Mouse (Mus musculus) heart, postnatal 14 days (tissue): ENCODE data around the gene Kti12. TPM values are rescaled to one million over a fixed set of nuclear protein-coding genes. Genes with fewer than 3 reads are reported as not detected.
A peak's percentile ranks its signal among the peaks of the same experiment; 100 is the strongest.

Experiments
- DNase-seq, 2 experiments: peaks; one replicate each; pipeline ENCODE4 v3.0.0; 2021 to 2022
- intact Hi-C: fragments of 180-260 bp; cut with DNase I; formaldehyde crosslinking; loops from one replicate; pipeline ENCODE4 v1.15.1; 2025
- long read RNA-seq, 2 experiments: library from polyadenylated mRNA; stranded (forward); transcript quantifications; one replicate each; pipeline ENCODE4 v2.0.0; 2021
- total RNA-seq, 2 experiments: library from RNA; stranded (reverse); gene quantifications; 2 replicates each; pipeline ENCODE4 v1.2.3; 2021

The Kti12 gene
- total RNA-seq, result 10 to 100 TPM; 17.7 to 20.0 TPM
- long read RNA-seq, experiment 1, transcript Kti12-201 (1 exons, 1,629 nt), result major isoform, 57 of 57 reads
- long read RNA-seq, experiment 1, partial matches to known transcripts, result 0 of 57 reads
- long read RNA-seq, experiment 1, other reads (novel, unspliced or antisense), result 0 of 57 reads
- long read RNA-seq, experiment 2, transcript Kti12-201 (1 exons, 1,629 nt), result major isoform, 43 of 43 reads
- long read RNA-seq, experiment 2, partial matches to known transcripts, result 0 of 43 reads
- long read RNA-seq, experiment 2, other reads (novel, unspliced or antisense), result 0 of 43 reads

DNA sequence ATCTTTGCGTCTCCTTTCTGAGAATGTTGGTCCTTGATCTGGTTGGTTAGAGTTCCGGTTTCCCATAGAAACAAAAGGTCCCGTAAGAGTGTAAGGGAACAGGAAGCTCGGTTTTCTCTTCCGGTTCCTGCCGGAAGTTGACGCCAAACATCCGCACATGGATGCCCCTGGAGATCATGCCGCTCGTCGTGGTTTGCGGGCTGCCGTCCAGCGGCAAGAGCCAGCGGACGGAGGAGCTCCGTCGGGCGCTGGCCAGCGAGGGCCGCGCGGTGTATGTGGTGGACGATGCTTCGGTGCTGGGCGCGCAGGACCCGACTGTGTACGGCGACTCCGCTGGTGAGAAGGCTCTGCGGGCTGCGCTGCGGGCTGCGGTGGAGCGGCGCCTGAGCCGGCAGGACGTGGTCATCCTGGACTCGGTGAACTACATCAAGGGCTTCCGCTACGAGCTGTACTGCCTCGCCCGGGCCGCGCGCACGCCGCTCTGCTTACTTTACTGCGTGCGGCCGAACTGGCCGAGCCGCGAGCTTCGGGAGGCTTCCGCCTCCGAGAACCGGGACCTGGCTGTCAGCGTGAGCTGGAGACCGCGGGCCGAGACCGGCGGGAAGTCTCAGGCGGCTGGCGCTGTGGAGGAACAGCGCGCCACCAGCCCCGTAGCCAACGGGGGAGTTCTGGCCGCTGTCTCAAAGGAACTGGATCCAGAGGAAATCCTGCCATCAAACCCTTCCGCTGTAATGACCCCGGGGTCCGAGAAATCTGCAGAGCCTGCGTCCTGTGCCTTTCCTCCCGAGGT, at the start of gene Kti12:
TSS of gene Kti12 (plus strand) at position 71 of the 790 bp plus-strand sequence.
- intact Hi-C loops, result loop anchor here (1.0 kb wide), 1 partner anchor 13 kb away; no protein-coding TSS in a partner anchor
- peak; percentile 78 to 84 for DNase-seq

- intact Hi-C loops, result loop anchor here (5.0 kb wide), 1 partner anchor 179 kb away; no protein-coding TSS in a partner anchor
- DNase-seq, result peak; percentile 77 to 84
Observed at GRCm38 (mm10) chr4:108798083-108798830, 49.3 kb upstream of the Kti12 start.

DNA sequence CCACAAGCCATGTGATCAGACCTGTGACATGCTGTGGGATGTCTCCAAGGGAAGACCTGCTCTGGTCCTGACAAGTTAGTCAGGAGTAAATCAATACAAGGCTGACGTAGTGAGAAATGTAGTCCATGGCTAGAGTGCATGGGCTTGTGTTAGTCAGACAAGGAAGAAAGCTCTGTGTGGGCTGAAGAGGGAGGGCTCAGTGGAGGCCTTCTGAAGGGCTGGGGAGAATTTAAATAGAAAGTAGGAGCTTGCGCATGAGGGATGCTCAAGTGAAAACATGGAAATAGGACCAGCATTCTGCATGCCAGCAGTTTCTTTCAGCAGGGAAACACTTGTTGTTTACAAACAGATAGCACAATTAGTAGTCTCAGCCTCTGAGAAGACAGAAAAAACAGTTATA, 44.0 kb upstream of the Kti12 start:
- intact Hi-C loops, result no loop called here
- DNase-seq, result no peak

DNA sequence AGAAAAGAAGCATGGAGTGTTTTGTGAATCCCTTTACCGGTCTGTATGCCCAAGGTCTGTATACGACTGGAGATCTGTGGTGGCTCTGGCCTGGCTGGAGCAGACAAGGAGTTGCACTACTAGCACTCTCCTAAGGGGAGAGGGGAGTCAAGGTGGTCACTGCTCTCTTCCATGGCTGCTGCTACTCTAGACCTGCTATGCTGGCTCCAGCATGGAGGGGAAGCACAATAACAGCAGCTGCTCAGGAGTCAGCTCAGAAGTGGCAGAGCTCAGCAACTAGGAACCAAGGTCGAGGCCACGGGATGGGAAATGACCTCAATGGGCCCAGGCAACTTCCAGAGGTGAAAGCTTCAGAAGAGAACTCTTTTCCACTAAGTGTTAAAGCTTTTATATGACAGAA, 36.4 kb upstream of the Kti12 start:
- intact Hi-C loops, result no loop called here
- DNase-seq, result no peak

DNA sequence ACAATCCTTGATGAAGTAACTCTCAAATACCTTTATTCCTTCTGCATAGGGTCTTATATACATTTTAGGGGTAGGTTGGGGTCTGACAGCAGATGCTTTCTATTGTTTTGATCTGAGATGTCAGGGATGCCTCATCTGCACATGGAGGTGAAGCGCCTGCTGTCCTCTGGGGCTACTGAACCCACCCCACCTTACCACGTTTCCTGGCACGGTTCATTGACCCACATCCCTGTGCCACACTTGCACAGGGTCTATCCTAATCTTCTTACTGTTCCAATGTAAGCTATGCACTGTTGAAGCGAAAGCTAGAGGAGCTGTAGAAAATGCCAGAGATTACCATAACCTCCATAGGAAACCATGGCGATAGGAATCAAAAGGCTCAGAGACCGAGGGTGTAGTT, 36.0 kb upstream of the Kti12 start:
- no peak for DNase-seq
- intact Hi-C loops, result no loop called here

DNA sequence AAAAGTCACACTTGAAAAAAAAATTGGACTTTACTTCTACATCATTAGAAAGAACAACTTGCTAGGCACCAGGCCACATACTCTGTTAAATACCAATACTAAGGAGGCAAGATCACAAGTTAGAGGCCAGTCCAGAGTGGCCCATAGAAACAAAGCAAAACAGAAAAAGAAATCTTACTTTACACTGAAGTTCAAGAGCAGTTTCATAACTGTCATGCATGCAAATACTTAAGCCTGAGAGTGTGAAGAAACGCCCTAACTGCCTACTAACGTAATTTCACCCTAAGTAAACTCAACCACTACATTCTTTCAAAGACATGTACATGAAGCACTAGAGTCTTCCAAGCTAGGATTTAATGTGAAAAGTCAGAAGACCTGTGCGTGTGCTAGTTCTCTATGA, 21.9 kb upstream of the Kti12 start:
- no peak for DNase-seq
- intact Hi-C loops, result no loop called here

- DNase-seq, result no peak
- intact Hi-C loops, result no loop called here
Observed at GRCm38 (mm10) chr4:108826096-108826495, 21.5 kb upstream of the Kti12 start.

- intact Hi-C loops, result no loop called here
- DNase-seq, result no peak
Observed at GRCm38 (mm10) chr4:108826643-108827042, 20.9 kb upstream of the Kti12 start.

DNA sequence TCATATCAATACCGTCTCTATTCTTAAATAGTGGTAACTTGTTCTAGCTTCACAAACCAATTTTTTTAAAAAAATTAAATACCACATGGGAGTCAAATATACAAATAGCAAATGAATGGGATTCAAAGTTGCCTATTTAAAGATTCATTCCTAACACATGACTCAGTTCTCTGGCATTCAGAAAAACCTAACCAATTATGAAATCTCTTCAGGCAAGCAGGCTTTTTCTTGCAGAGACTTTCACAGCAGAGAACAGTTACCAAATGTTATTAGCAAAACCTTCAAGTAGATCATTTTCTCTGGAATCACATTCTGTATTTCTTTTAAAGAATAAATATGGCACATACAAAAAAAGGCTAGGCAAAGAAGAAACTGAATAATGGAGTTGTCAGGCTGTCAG, 16.9 kb upstream of the Kti12 start:
- intact Hi-C loops, result loop anchor here (5.0 kb wide), 1 partner anchor 48 kb away; the partner anchor contains the start of gene Zfyve9

GRCm38 (mm10) chr4:108832916-108833827, 14.4 kb upstream of the Kti12 start, which contains the start of gene Btf3l4:
Gene Btf3l4, minus strand, starts transcription at chr4:108833614.
- intact Hi-C loops, result loop anchor here (5.0 kb wide), 1 partner anchor 51 kb away; the partner anchor contains the start of gene Zfyve9
- peak; percentile 91 for DNase-seq

More for the DNA sequence above, 16.9 kb upstream of the Kti12 start:
- DNase-seq, result no peak

- intact Hi-C loops, result loop anchor here (5.0 kb wide), 1 partner anchor 51 kb away; the partner anchor contains the start of gene Zfyve9
Observed at GRCm38 (mm10) chr4:108833828-108834114, 13.8 kb upstream of the Kti12 start.

DNA sequence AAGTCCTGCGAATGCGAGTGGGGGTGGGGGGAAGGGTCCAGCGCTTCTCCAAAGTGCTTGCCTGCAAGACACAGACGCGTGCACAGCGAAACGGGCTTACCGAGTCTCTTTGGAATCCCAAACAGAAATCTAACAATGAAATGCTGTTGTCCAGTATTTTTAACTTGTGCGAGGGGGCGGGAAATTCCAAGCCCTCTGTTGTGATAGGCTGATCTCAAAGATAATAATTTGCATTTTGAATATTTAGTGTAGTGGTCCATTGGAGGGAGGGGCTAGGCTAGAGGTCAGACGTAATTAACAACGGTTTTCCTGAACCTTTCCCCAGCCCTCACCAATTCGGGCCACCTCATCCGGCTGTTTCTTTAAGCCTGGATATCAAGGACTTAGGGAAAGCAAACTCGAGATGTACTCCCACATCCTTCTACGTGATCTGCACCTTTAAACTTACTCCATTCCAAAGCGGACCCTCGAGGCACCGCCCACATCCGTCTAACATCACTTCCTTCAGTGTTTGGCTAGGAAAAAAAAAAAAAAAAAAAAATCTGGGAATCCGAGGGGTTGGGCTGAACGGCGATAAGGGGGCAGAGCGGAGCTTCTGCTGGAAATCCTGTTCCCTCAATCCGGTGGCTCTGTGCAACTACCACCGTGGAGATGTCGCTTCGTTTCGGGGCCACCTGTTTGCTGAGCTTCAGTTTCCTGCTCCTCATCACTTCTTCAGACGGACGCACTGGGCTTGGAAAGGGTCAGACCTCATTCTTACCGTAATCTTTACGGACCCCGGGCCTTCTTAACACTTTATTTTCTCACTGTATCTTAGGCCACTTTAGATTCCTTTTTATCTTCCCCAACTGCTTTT, 13.2 kb upstream of the Kti12 start, which contains the start of gene Txndc12:
TSS of gene Txndc12 (plus strand) at position 487 of the 856 bp plus-strand sequence.
- intact Hi-C loops, result loop anchor here (5.0 kb wide), 1 partner anchor 52 kb away; the partner anchor contains the start of gene Zfyve9
- DNase-seq, result peak; percentile 82 to 83

More at GRCm38 (mm10) chr4:108833828-108834114, 13.8 kb upstream of the Kti12 start:
- DNase-seq, result no peak

DNA sequence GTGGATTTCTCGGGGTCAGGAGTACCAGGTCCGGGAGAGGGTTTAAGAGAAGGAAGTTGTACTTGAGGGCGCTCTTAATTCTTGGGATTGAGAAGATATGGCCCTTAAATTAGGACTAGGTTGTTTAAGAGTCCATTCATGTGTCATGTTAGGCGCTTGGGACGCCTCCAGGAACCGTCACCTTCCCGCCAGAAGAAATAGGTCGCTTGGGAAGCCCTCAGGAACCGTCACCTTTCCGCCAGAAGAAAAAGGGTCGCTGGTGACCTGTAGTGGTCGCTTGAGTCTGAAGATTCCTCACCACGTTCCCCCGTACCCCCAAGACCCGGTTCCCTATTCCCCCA, 12.6 kb upstream of the Kti12 start:
- intact Hi-C loops, result loop anchor here (1.0 to 5.0 kb wide), 2 partner anchors 12 to 53 kb away; partner anchors contain the start of genes Kti12 and Zfyve9
- peak; percentile 12 to 17 for DNase-seq

DNA sequence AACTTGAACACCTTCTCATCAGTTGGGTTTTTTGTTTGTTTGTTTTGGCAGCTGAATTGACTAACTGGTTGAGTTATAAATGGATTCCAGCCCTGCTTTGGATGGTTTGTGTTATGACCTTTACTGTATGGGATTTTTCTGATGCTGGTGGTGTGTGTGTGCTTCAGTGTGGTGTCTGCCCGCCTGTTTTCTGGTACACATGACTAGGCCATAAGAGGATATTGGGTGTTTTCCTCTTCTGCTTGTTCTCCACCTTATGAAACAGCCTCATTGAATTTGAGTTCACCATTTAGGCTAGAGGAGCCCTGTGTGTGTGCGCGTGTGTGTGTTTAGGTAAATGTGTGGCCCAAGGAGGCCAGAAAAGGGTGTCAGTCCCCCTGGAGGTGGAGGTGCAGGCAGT, 12.1 kb upstream of the Kti12 start:
- intact Hi-C loops, result loop anchor here (1.0 kb wide), 1 partner anchor 12 kb away; the partner anchor contains the start of gene Kti12
- no peak for DNase-seq

DNA sequence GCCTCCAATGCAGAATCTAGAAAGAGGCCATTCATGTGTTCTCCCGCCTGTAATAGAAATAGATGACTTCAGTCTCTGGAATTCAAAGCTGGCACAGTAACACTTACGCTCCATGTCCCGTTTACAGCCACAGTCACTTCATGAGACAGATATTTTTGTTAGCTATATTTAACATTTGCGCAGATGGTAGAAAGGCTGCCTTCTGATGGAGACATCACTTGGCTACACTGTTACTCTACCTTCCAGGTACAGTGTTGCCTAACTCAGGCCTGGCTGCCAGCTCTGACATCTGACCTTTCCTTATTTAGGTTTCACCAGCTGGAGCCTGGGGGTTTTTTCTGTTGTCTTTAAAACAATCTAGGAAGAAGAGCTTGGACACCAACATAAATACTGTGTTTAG, 9.6 kb upstream of the Kti12 start:
- intact Hi-C loops, result no loop called here
- DNase-seq, result peak in 1 of 2 experiments; percentile 6

DNA sequence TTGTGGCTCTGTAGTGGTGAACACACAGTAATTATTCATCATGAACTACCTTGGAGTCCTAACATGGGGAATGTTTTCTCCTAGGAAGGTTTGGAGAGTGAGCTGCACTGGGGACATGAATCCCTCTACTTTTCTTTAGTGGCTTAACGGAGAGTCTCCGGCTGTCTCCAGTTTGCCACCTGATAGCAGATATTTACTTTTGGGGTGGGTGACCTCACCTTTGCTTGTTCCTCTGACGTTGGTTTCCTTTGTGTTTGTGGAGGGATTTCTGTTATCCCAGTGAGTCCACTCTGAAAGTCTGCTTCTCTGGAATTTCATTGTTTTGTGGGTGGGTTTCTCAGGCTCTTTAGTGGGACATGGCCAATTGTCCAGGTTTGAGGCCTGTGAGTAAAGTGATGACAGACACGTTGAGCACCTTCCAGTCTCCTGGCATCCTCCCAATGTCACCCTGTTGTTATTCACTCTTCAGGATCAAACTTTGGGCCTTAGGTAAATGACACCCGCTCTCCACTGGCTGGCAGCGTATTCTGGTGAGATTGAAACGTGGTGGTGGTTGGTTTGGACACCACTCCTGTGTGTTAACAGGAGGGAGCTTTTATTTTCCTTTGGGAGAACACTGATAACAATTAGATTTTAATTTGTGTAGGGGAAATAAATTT, 5.5 kb upstream of the Kti12 start:
- DNase-seq, result no peak
- intact Hi-C loops, result no loop called here

- intact Hi-C loops, result no loop called here
- no peak for DNase-seq
Observed at GRCm38 (mm10) chr4:108843336-108843735, 4.2 kb upstream of the Kti12 start.
